Mouse (Mus musculus): ENCODE measurements around the gene Gm13941.

Gene Gm13941

GRCm38 (mm10) chr2:111105882-111106281 lies at the start of gene Gm13941:
Gene Gm13941 (minus strand): TSS chr2:111105982.
- DNase-seq = no peak

GRCm38 (mm10) chr2:111152836-111153235 lies 47.1 kb upstream of the Gm13941 start, which contains the start of gene Gm15130:
Gene Gm15130 (minus strand): TSS chr2:111152936.
- no peak for DNase-seq

GRCm38 (mm10) chr2:111135739-111136138 lies 30.0 kb upstream of the Gm13941 start:
- DNase-seq = no peak

GRCm38 (mm10) chr2:111058586-111059261 lies 47.1 kb downstream of the Gm13941 start:
- no peak for DNase-seq

Measured in spleen, adult 18-20 months (tissue).